Mouse (Mus musculus): ENCODE results near the gene Catsper2.

Gene Catsper2

DNA sequence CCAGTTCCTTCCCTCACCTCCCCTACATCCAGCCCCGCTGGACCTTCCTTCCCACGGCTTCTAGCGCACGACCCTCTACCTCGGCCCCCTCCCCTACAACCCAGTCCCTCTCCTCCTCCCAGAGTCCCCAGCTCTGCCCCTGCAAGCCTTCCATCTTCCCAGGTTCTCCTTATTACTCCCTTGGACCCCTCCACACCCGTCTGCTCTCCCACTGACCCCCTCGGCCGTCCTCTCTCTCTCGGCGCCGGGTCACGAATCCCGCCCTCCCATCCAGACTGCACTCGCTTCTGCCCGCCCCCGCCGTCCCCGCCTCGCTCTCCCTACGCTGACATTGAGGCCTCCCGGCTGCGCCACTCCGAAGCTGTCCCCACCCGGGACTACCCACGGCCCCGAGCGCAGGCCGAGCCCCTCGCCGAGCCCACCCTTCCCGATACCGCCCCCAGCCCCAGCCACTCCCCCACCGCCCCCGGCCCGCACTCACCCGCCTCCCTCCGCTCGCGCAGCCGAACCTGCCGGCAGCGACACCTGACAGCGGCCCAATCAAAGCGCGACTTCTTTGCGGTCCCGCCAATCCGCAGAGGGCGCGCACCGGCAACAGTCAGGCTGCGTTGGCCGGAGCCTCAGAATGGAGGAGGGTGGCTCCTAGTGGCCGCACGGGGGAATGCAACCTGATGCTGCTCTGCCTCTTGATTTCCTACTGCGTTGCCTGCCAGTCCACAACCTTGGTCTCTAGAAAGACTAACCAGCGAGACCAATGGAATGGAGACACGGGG is 58.6 kb downstream of the Catsper2 start, which contains the start of gene Ppip5k1:
Ppip5k1 (minus strand) TSS at position 577 of the 773 bp plus-strand sequence.
- DNase-seq (ENCODE audit: low read depth in 2 of 2, low spot score in 2 of 2), result peak; percentile 93 to 95

DNA sequence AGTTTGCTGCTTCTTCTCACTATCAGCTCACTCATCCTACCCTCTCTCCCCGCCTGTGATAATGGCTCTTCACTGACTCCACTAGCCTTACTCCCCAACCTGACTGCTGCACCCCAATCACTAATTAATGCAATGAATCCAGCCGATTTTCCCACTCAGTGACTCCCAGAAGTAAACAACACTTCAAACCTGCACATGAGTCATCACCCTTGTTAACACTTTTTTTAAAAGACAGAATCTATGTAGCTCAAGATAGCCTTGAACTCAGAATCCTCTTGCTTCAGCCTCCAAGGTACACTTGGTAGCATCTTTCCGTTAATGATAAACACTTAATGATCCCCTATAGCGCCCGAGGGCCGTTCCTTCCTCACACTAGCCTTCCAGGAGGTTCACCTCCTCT is 59.2 kb downstream of the Catsper2 start:
- no peak for DNase-seq (ENCODE audit: low read depth in 2 of 2, low spot score in 2 of 2)

DNA sequence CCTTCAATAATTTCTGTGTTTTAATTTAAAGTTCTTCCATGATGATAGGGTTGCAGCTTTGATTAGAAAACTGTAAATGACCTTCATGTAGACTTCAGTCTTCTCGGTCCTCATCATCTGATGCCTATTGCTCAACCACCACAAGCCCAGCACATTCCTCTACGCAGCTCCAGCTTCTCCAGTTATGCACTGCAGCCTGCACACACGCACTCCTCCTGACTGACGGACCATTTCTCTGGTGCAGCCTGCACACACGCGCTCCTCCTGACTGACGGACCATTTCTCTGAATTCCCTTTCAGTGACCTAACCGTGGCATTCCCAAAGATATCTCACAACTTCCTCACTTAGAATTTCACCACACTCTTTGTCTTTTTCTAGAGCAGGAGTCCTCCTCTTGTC is 60.4 kb downstream of the Catsper2 start:
- no peak for DNase-seq (ENCODE audit: low read depth in 2 of 2, low spot score in 2 of 2)

Data from CD8-positive naive resting alpha-beta T cell, adult 2 months (primary cell).